Mouse (Mus musculus) stomach, postnatal 0 days (tissue): ENCODE results near the gene Kcnip4.

Experiments used
- CTCF ChIP-seq: IDR thresholded peaks from 2 replicates; pipeline ENCODE4 v1.5.1; 2016; ENCODE audit warnings: antibody characterized with exemption, low read depth, mild to moderate bottlenecking, moderate library complexity
- EP300 ChIP-seq: optimal IDR thresholded peaks from 2 replicates; pipeline ENCODE3; 2016; ENCODE audit warnings: antibody characterized with exemption

GRCm38 (mm10) chr5:49058926-49059325 lies 465.8 kb downstream of the Kcnip4 start:
- no peak for TF ChIP-seq EP300
- no peak for TF ChIP-seq CTCF
